ENCODE assay signal across 8 mouse cellular contexts in the genomic region with DNA sequence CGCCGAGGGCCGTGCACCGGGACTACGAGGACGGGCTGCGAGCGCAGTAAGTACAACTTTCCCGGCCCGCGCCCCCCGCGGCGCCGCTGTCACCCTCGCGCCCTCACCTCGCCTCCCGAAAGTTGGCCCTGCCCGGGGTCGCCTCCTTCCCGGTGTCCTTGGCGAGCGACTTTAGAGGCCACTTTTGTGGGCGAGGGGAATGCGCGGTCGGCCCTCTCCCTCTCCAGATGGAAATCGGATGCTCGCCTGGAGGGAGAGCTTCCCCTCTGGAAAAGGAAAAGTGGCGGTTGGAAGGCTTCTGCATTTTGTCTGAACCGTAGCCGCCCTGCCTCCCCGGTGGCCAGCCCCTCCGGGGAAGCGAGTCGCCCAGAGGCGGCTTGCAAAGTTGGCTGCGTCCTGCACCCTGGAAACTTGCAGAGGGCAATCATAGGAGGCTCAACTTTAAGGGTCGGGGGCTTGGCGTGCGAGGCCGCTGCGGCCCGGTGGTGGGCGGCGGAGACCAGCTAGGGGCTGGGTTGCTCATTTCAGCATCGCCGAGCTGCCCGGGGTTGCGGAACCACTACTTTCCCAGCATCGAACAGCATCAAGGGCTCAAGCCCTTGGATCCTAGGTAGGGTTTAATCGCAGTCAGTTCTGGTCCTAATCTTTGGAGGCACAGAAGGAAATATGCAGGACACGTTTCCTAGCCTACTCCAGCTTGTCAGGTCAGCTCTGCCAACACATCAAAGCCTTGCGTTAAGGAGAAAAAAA. TPM values are rescaled to one million over a fixed set of nuclear protein-coding genes. Genes with fewer than 3 reads are reported as not detected.
DNase-seq lines count a peak whose midpoint lies in the region; ATAC-seq and TF ChIP-seq lines count a peak whose summit lies in the region.

No protein-coding gene starts in this region.

- under 1% methylated on average over 55 of the region's 55 CpGs for WGBS in cerebellum, adult 2 months
- under 1% methylated on average over 52 of the region's 55 CpGs for WGBS in embryonic facial prominence, embryonic 11.5 days
- WGBS in heart, embryonic 15.5 days, result under 1% methylated on average over 55 of the region's 55 CpGs
- WGBS in limb, embryonic 11.5 days, result under 1% methylated on average over 53 of the region's 55 CpGs
- WGBS in midbrain, embryonic 12.5 days, result under 1% methylated on average over 40 of the region's 55 CpGs

- H3K9ac ChIP-seq in embryonic facial prominence, embryonic 11.5 days (replicated peaks; ENCODE audit: low read length), result peak overlapping the region; percentile 66
- peak overlapping the region; percentile 91 for H3K9ac ChIP-seq in heart, embryonic 15.5 days
- H3K9ac ChIP-seq in limb, embryonic 11.5 days (ENCODE audit: low read length), result peak overlapping the region; percentile 87
- peak overlapping the region; percentile 79 for H3K9ac ChIP-seq in midbrain, embryonic 12.5 days (replicated peaks)

- no peaks in the 10 kb centered on the region for H3K27me3 ChIP-seq in cerebellum, adult 2 months (ENCODE audit: control insufficient read depth, insufficient read depth, low read length)
- no peaks in the 10 kb centered on the region for H3K27me3 ChIP-seq in embryonic facial prominence, embryonic 11.5 days (ENCODE audit: control insufficient read depth, insufficient read depth, low read length)
- H3K27me3 ChIP-seq in heart, embryonic 15.5 days, result no peaks in the 10 kb centered on the region
- no peaks in the 10 kb centered on the region for H3K27me3 ChIP-seq in limb, embryonic 11.5 days (ENCODE audit: control insufficient read depth, insufficient read depth, low read length)
- peaks cover 12% of the 10 kb centered on the region for H3K27me3 ChIP-seq in midbrain, embryonic 12.5 days

- H3K9me3 ChIP-seq in embryonic facial prominence, embryonic 11.5 days (replicated peaks; ENCODE audit: control insufficient read depth, low read length), result no peaks in the 10 kb centered on the region
- no peaks in the 10 kb centered on the region for H3K9me3 ChIP-seq in heart, embryonic 15.5 days (replicated peaks)
- no peaks in the 10 kb centered on the region for H3K9me3 ChIP-seq in limb, embryonic 11.5 days (ENCODE audit: control insufficient read depth, low read length)
- no peaks in the 10 kb centered on the region for H3K9me3 ChIP-seq in midbrain, embryonic 12.5 days

- ATAC-seq in embryonic facial prominence, embryonic 11.5 days (replicated peaks; ENCODE audit: insufficient number of reproducible peaks, low FRiP score, low TSS enrichment, low read depth), result no peak
- ATAC-seq in heart, embryonic 15.5 days (replicated peaks; ENCODE audit: insufficient number of reproducible peaks, insufficient read depth, low FRiP score, low read depth), result no peak; the same call in 1 of the 2 replicates
- no peak; the same call in 1 of the 2 replicates for ATAC-seq in limb, embryonic 11.5 days (ENCODE audit: insufficient number of reproducible peaks, low FRiP score, low TSS enrichment, low read depth)
- 0 out of 2 replicates have a peak, but pooled peaks have one; percentile 1 for ATAC-seq in midbrain, embryonic 12.5 days (ENCODE audit: low FRiP score, low read depth)

- H3K36me3 ChIP-seq in embryonic facial prominence, embryonic 11.5 days (replicated peaks; ENCODE audit: control insufficient read depth, insufficient read depth, low read depth, low read length), result no peaks in the 10 kb centered on the region
- H3K36me3 ChIP-seq in heart, embryonic 15.5 days, result peaks cover 9% of the 10 kb centered on the region; the same call in 1 of the 2 replicates
- 0 out of 2 replicates have a peak, but pooled peaks cover 2% of the 10 kb centered on the region for H3K36me3 ChIP-seq in limb, embryonic 11.5 days (ENCODE audit: control insufficient read depth, insufficient read depth, low read length)
- no peaks in the 10 kb centered on the region for H3K36me3 ChIP-seq in midbrain, embryonic 12.5 days

- H3K4me2 ChIP-seq in embryonic facial prominence, embryonic 11.5 days (ENCODE audit: low read depth, low read length), result peak overlapping the region; percentile 58
- peak overlapping the region; percentile 71 for H3K4me2 ChIP-seq in heart, embryonic 15.5 days
- H3K4me2 ChIP-seq in limb, embryonic 11.5 days (ENCODE audit: low read depth, severe bottlenecking), result peak overlapping the region; percentile 76
- peak overlapping the region; percentile 79 for H3K4me2 ChIP-seq in midbrain, embryonic 12.5 days (replicated peaks)

- H3K4me3 ChIP-seq in cerebellum, adult 2 months (replicated peaks; ENCODE audit: insufficient read depth, low read depth, low read length), result peak overlapping the region; percentile 78
- H3K4me3 ChIP-seq in embryonic facial prominence, embryonic 11.5 days (ENCODE audit: low read depth, low read length), result peak overlapping the region; percentile 54
- peak overlapping the region; percentile 89 for H3K4me3 ChIP-seq in heart, embryonic 15.5 days
- peak overlapping the region; percentile 77 for H3K4me3 ChIP-seq in limb, embryonic 11.5 days (ENCODE audit: low read depth, low read length)
- peak overlapping the region; percentile 72 for H3K4me3 ChIP-seq in midbrain, embryonic 12.5 days

- TF ChIP-seq POLR2A in cerebellum, adult 2 months (IDR thresholded peaks at IDR 0.05; ENCODE audit: borderline replicate concordance, insufficient read depth, low read length), result no peak

- H3K4me1 ChIP-seq in cerebellum, adult 2 months (ENCODE audit: control insufficient read depth, insufficient read depth, low read length), result peaks cover 3% of the 10 kb centered on the region; the same call in 1 of the 2 replicates
- H3K4me1 ChIP-seq in embryonic facial prominence, embryonic 11.5 days (ENCODE audit: control insufficient read depth, insufficient read depth, low read length), result no peaks in the 10 kb centered on the region
- H3K4me1 ChIP-seq in heart, embryonic 15.5 days (replicated peaks), result peaks cover 51% of the 10 kb centered on the region
- H3K4me1 ChIP-seq in limb, embryonic 11.5 days (ENCODE audit: control insufficient read depth, insufficient read depth, low read length), result peaks cover 5% of the 10 kb centered on the region; the same call in 1 of the 2 replicates
- H3K4me1 ChIP-seq in midbrain, embryonic 12.5 days, result peaks cover 11% of the 10 kb centered on the region

- DNase-seq in cerebellum, adult 2 months, result no peak
- no peak for DNase-seq in cerebellum, adult 9-11 months
- DNase-seq in Muller cell, postnatal 12 days (ENCODE audit: inconsistent ontology term), result peak; percentile 72
- peak; percentile 58 for DNase-seq in embryonic facial prominence, embryonic 11.5 days (ENCODE audit: low spot score)
- peak; percentile 71 for DNase-seq in limb, embryonic 11.5 days (ENCODE audit: low spot score)
- peak; percentile 40 for DNase-seq in testis, postnatal 14 days (ENCODE audit: low spot score)

- H3K27ac ChIP-seq in cerebellum, adult 2 months (ENCODE audit: insufficient read depth, low read length), result peak overlapping the region; percentile 84
- peak overlapping the region; percentile 78 for H3K27ac ChIP-seq in embryonic facial prominence, embryonic 11.5 days (replicated peaks; ENCODE audit: low read depth, low read length)
- peak overlapping the region; percentile 97 for H3K27ac ChIP-seq in heart, embryonic 15.5 days
- peak overlapping the region; percentile 87 for H3K27ac ChIP-seq in limb, embryonic 11.5 days (replicated peaks; ENCODE audit: low read depth, low read length)
- peak overlapping the region; percentile 80 for H3K27ac ChIP-seq in midbrain, embryonic 12.5 days (replicated peaks)

- no peak for TF ChIP-seq CTCF in cerebellum, adult 2 months (IDR thresholded peaks at IDR 0.05; ENCODE audit: borderline replicate concordance, insufficient read depth, low read depth, low read length)

RNA-seq across cellular contexts. Expression of a gene that starts 0.5 kb away (rescaled TPM):
- polyA plus RNA-seq in cerebellum, adult 2 months (2012; rRNA removed), result 31.2 and 38.1 TPM in 2 replicates
- polyA plus RNA-seq in embryonic facial prominence, embryonic 11.5 days (2014; fragmentation: Nextera tagmentation; extraction: Ambion mirVana), result 5.5 and 8.2 TPM in 2 replicates
- polyA plus RNA-seq in heart, embryonic 15.5 days (2015; fragmentation: Nextera tagmentation; extraction: Ambion mirVana), result 10.5 and 12.0 TPM in 2 replicates
- 8.0 and 10.3 TPM in 2 replicates for polyA plus RNA-seq in limb, embryonic 11.5 days (2014; fragmentation: Nextera tagmentation; extraction: Ambion mirVana)
- 4.4 and 5.0 TPM in 2 replicates for polyA plus RNA-seq in midbrain, embryonic 12.5 days (2016; fragmentation: Nextera tagmentation; extraction: Ambion mirVana)

Comparison
In these comparisons a context has a peak if more than half of its experiments do, and no peak if none do; other contexts are left out.
1. DNase-seq: peak in Muller cell, postnatal 12 days (single experiment), embryonic facial prominence, embryonic 11.5 days (single experiment), limb, embryonic 11.5 days (single experiment) and testis, postnatal 14 days (single experiment); none in cerebellum, adult 2 months (0 of 2) and cerebellum, adult 9-11 months (single experiment).
2. Peak in every context shown above with its lines, with median percentiles within 50 percentile points of each other: H3K27ac ChIP-seq, H3K4me3 ChIP-seq, H3K4me2 ChIP-seq and H3K9ac ChIP-seq.